Mouse (Mus musculus): ENCODE measurements around the gene Gid4.
"Not testable (repeated sequence)": the region's sequence is repeated elsewhere in the genome, so short reads cannot be mapped to it uniquely, and the experiment has no call there.

The Gid4 gene

DNA sequence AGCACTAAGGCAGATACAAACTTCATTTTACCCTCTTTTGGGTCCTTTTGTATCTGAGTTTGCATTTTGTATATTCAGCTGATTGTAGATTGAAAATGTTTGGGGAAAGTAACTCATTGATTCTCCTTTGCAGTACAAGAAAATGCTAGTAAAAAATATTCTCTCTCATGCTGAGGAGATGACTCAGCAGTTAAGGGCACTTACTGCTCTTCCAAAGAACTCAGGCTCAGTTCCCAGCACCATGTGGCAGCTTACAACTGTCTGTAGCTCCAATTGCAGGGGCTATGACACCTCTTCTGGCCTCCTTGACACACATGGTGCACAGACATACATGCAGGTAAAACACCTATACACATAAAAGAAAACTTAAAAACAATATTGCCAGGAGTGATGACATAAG is 16.6 kb downstream of the Gid4 start:
- no peak for DNase-seq

DNA sequence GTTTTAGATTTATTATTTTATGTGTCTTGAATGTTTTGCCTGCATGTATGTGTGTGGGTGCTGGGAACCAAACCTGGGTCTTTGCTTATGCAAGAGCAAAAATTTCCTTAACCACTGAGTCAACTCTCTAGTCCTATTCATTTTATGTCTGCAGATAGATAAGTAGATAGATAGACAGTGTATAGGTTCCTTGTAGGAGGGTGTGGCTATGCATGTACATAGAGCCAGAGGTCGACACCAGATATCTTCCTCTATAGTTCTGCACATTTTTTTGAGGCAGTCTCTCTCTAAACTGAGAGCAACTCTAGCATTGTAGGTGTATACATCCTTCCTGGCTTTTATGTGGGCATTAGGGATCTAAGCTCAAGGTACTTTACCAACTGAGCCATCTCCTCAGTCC is 18.2 kb downstream of the Gid4 start:
- DNase-seq: no peak

DNA sequence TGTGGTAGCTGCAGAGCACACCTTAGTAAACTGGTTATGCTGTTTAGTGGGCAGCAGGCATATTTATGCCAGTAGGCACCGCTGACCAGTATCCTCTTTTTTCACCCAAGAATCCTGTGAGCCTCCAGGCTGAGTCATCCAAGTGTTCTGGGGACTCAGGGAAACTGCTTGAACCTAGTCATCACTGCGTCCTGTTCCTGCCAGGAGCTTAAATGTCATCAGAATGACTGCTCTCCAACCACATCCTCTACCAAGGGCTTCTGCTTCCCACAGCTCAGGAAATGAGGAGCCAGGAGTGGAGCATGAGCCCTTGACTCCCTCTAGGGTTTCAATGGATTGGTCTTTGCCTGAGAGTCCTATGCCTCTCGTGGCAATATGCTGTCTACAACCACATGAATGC is 19.7 kb downstream of the Gid4 start:
- no peak for DNase-seq

DNA sequence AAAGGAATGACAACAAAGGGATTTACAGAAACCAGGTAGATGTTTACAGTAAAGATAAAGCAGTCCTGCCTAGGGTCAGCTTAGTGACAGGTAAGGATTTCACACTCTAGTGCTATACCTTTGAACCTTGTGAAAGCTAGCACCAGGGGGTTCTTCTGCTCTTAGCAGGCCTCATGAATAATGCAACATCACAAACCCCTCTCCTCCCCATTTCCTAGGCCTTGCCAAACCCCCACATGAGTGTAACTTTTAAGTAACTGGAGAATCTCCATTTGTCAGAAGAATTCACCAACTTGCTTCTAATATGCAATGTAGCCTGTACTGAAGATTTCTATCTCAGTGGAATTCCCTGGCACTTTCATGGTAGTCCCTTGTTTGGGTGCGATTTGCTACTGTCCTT is 22.7 kb downstream of the Gid4 start:
- not testable (repeated sequence) for DNase-seq

DNA sequence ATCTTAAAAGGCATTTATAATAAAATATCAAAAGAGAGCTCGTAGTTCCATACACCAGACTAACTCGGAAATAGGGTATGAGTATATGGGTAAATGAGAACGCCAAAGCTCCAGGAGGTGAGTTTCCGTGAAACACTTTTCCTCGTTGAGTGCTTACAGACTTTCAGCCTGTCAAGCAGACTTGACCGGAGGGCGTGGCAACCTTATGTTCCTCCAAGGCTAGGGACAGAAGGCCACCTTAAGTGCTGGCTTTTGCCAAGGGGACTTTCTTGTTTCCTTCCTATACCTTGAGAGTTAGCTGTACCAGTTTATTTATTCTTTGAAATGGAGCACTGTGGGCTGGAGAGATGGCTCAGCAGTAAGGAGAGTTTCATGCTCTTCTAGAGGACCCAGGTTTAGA is 23.2 kb downstream of the Gid4 start:
- no peak for DNase-seq

DNA sequence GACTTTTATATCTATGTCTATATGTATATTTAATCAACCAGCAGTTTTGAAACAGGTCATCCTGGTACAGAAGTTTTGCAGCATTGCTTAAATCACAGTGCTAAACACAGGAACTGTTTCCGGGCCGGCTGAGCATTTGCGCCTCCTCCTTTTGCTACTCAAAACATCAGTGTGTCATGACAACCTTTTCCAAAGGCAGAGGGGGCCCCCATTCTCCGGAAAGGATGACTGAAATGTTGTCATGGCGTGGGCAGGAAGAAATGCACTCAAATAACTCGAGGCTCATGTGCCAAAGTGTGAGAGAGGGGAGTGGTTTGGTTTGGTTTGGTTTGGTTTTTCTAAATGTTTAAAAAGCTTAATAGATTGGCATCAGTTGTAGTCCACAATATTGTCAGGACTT is 26.0 kb downstream of the Gid4 start:
- no peak for DNase-seq

DNA sequence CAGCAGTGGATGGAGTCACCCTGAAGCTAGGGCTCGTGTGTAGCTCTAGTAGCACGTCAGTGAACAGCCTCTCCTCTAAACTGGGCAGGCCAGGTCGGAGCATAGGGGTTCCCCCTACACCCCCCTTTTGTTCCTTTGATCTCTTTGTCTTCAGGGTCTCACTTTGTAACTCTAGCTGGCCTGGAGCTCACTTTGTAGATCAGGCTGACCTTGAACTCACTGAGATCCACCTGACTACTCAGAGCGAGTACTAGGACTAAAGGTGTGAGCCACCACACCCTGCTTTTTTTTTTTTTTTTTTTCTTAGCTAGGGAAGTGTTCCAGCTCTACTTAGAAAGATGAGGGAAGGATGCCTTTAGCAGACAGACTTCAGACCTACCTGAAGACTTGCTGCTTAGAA is 27.1 kb downstream of the Gid4 start:
- DNase-seq: no peak

DNA sequence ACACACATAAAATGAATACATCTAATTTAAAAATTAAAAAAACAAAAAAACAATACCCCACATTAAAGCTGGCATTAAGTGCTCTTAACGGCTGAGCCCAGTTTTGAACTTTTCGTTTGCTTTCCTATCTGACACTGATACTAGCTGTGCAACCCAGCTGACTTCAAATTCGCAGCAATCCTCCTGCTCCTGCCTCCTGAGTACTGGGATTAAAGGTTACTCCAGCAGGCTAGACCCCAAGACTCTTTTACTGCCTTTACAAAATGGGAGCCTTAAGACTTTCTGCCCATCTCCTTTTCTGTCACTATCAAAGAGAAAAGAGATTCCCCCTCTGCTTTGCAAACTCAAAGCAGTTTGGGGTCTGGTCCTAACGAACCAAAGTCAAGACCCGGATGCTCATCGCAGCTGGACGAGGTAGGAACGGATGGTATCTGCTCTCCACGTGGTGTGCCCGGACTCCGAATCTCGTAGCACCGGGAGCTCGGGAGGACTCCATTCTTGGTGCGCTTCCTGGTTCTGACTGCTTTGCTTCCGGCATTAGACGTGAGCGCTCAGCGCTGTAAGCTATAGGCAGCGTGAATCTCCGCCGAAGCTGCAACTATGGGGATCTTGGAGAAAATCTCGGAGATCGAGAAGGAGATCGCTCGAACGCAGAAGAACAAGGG is 37.3 kb downstream of the Gid4 start, which contains the start of gene Drg2:
Gene Drg2, plus strand, starts transcription at position 512 of the 665 bp plus-strand sequence.
- DNase-seq: peak; percentile 73 to 84

DNA sequence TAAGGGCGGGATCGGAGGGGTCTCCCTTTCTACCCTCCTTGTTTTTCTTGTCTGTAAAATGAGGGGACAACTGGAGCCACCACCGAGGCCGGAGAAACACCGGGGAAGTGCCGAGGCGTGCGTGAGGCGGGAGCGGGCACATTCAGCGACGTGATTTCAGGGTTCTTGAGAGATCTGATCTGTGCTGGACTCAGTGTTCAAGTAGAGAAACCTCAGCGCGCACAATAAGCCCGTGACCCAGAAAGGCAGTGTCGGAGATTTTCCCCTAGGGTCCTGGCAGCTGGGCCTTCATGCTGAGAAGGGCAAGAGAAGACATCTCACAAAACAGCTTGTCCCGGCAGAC is 37.8 kb downstream of the Gid4 start:
- no peak for DNase-seq

DNA sequence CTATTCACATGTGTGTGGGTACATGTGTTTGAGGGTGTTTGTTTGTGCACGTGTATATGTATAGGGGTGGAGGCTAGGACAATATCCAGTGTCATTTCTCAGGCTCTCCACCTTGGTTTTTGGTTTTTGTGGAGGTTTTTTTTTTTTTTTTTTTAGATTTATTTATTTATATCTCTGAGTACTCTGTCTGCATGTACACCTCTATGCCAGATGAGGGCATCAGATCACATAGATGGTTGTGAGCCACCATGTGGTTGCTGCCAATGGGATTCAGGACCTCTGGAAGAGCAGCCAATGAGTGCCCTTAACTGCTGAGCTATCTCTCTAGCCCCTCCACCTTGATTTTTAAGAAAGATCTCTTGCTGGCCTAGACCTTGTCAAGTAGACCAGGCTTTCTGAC is 41.0 kb downstream of the Gid4 start:
- DNase-seq: no peak

DNA sequence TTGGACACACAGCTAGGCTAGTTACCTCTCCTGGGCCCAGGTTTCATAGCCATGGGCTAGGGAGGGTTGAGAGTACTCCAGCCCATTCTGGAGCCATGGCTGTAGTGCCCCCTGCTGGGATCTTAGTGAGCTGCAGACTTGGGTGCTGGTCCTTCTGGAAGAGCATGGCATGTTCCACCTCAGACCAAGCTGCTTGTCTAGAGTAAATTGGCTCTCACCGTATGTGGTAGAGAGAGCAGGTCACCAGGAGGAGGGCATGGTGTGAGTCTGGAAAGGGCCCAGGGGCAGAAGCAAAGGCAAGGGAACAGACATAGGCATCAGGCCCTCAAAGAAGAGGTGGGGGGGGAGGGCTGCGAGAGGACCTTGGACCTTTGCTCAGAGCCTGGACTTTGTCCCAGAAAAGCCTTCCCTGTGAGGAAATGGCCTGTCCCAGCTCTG is 49.0 kb downstream of the Gid4 start:
- peak in 1 of 2 experiments; percentile 39 for DNase-seq

DNA sequence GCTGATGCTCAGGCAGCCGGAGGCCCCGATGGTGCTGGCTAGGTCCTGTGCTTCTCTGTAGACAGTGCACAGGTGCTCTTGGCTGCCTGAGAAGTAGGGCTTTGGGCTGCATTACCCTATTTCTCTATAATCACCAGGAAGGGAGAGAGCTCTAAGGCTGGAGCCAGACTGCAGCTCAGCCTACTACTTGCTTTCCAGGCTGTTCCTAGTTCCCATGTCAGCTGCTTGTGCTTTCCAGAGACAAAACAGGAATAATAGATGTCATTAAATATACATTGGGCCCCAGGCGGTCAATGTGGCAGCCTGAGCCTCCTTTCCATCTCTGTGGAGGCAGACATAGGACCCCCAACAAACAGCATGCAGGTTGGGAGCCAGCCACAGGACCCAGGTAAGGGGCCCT is 52.1 kb downstream of the Gid4 start, which contains the start of gene Myo15:
Gene Myo15, plus strand, starts transcription at position 301 of the 400 bp plus-strand sequence.
- no peak for DNase-seq

DNA sequence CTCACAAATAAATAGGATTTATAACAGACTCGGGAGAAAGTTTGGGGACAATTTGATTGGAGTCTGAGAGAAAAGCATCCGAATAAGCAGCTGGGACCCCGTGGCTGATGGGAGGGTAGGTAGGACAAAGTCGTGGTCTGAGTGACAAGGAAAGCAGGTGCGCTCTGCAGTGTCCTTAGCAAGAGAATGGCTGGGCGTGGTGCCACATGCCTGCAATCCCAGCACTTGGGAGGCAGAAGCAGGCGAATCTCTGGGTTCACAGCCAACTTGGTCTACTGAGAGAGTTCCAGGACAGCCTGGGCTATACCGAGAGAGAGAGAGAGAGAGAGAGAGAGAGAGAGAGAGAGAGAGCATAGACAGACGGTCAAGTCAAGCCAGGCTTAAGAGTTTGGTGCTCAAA is 53.8 kb downstream of the Gid4 start:
- no peak for DNase-seq

DNA sequence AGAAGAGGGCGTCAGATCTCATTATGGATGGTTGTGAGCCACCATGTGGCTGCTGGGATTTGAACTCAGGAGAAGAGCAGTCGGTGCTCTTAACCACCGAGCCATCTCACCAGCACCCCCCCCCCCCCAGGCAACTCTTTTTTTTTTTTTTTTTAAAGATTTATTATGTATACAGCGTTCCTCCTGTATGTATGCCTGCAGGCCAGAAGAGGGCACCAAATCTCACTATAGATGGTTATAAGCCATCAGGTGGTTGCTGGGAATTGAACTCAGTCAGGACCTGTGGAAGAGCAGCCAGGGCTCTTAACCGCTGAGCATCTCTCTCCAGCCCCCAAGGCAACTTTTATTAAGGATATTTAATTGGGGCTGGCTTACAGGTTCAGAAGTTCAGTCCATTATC is 57.6 kb downstream of the Gid4 start:
- no peak for DNase-seq

DNA sequence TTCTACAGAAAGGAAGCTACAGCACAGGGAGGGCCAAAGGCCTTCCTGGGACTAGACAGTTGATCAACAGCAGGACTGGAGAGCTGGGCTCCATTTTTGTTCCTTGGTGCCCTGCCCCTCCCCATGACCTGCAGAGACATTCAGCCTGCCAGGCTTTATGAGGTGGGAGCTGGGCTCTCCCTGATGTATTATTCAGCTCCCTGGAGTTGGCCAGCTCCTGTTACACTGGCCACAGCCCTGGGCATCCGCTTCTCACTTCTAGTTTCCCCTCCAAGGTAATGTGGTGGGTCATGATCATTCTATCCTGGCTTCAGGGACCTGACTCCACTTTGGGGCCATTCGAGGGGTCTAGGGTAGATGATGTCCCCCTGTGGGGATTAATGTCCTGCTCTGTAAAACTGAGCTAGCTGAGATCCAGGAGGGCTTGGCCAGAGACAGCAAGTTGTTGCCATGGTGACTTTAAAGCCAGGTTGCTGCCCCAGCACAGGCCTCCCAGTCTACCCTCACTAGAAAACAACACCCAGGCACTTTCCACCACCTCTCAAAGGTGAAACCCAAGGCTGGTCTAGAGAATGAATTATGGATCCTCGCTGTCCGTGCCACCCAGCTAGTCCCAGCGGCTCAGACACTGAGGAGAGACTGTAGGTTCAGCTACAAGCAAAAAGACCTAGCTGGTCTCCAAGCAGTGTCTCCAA is 58.9 kb downstream of the Gid4 start:
- DNase-seq: no peak

DNA sequence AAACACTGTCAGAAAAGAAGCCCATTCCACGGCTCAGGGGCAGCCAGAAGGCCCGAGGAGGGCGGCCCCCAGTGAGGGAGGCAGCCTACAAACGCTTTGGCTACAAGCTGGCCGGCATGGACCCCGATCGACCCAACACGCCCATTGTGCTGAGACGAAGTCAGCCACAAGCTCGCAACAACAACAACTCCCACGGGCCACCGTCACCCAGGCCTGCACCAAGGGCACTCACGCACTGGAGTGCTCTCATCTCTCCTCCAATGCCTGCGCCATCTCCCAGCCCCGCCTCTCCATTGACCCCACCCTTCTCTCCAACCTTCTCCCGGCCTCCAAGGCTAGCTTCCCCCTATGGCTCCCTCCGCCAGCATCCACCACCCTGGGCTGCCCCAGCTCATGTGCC is 61.2 kb downstream of the Gid4 start:
- DNase-seq: no peak

DNA sequence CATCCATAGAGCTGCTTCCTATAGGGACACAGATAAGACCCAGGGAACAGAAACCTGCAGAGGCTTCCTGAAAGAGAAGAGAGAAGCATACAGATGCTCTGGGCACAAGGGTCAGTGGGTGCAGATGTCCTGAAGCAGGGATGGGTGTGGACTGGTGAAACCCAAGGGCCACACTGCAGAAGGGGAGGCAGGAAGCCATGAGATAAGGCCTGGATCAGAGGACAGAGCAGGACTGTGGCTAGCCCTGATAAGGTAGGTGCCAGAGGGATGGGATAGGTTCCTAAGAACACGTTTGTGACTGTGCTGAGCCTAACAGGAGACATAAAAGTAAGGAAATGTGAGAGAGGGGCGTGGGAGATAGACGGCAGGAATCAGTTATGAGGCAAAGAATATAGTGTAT is 69.3 kb downstream of the Gid4 start:
- DNase-seq: no peak

DNA sequence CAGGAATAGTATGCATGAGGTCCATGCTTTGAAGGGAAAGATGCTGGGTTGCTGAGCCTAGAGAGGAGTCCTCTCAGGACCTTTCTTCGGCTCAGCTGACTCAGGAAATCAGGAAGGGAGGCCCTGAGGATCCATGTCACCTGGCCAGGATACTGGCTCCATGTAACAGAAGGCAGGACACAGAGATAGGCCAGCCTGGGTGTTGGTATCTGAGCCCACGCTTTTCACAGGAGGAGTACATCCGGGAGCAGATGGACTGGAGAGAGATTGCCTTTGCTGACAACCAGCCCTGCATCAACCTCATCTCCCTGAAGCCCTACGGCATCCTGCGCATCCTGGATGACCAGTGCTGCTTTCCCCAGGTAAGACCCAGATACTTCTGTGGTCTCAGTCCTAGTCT is 75.8 kb downstream of the Gid4 start:
- DNase-seq: no peak

DNA sequence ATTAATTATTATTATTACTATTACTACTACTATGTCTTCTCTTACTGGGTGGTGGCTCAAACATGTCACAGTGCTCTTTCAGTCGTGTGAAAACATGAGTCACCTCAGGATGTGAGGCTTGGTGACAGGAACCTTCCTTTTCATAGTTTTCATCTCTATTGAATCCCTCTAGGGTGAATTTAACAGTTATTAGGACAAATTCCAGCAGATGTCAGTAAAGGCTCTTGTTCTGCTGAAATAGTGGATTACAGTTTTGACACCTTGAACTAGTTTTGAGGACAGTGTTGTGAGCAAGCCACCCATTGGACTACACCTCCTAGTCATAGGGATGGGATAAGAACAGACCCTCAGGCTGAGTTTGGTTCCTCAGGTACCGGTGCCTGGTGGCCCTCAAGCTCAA is 78.7 kb downstream of the Gid4 start:
- DNase-seq: no peak
